Mouse (Mus musculus) ES-Bruce4 (cell line): ENCODE results near the gene Tmem129. TPM values are rescaled to one million over a fixed set of nuclear protein-coding genes. Genes with fewer than 3 reads are reported as not detected.

Experiments used
- H3K27ac ChIP-seq: 2 replicates; pipeline ENCODE4 v1.5.1; 2012; ENCODE audit warnings: low read length, inconsistent platforms; ENCODE audit not compliant: insufficient read depth
- H3K27me3 ChIP-seq: 2 replicates; pipeline ENCODE4 v1.6.1; 2012; ENCODE audit warnings: mild to moderate bottlenecking, low read length, inconsistent platforms; ENCODE audit not compliant: control insufficient read depth, poor library complexity, insufficient read depth, severe bottlenecking
- H3K36me3 ChIP-seq: 2 replicates; pipeline ENCODE4 v1.6.1; 2012; ENCODE audit warnings: inconsistent platforms, mild to moderate bottlenecking, low read length, moderate library complexity; ENCODE audit not compliant: control insufficient read depth, poor library complexity, insufficient read depth, severe bottlenecking
- H3K4me1 ChIP-seq: one replicate; pipeline ENCODE4 v1.8.1; 2011; ENCODE audit warnings: low read length; ENCODE audit not compliant: control insufficient read depth, insufficient read depth
- H3K4me3 ChIP-seq: 2 replicates; pipeline ENCODE4 v1.5.1; 2011; ENCODE audit warnings: low read depth, mild to moderate bottlenecking, low read length
- H3K9ac ChIP-seq: 2 replicates; pipeline ENCODE4 v1.6.1; 2012; ENCODE audit warnings: low read depth, mild to moderate bottlenecking, inconsistent platforms; ENCODE audit not compliant: poor library complexity, severe bottlenecking
- H3K9me3 ChIP-seq: replicated peaks from 2 replicates; pipeline ENCODE4 v1.6.1; 2012; ENCODE audit warnings: mild to moderate bottlenecking, low read length, inconsistent platforms; ENCODE audit not compliant: control insufficient read depth, poor library complexity, insufficient read depth, severe bottlenecking
- CTCF ChIP-seq: IDR thresholded peaks from one replicate; pipeline ENCODE4 v1.8.1; 2011; ENCODE audit warnings: low read depth, low read length
- EP300 ChIP-seq: IDR thresholded peaks from 2 replicates; pipeline ENCODE4 v1.6.1; 2011; ENCODE audit warnings: low read depth, low read length; ENCODE audit not compliant: insufficient read depth
- POLR2A ChIP-seq: IDR thresholded peaks from one replicate; pipeline ENCODE4 v1.8.1; 2011; ENCODE audit warnings: low read length; ENCODE audit not compliant: insufficient read depth
- polyA plus RNA-seq: library from polyadenylated mRNA; stranded (reverse); fragments of >200 nt; gene quantifications from 2 replicates; pipeline ENCODE4 v1.2.4, GENCODE M21; 2011; ENCODE audit warnings: low read depth; ENCODE audit not compliant: missing spikeins, insufficient read depth, insufficient read length

Gene Tmem129
- polyA plus RNA-seq, 1 experiment = 7.3 TPM

DNA sequence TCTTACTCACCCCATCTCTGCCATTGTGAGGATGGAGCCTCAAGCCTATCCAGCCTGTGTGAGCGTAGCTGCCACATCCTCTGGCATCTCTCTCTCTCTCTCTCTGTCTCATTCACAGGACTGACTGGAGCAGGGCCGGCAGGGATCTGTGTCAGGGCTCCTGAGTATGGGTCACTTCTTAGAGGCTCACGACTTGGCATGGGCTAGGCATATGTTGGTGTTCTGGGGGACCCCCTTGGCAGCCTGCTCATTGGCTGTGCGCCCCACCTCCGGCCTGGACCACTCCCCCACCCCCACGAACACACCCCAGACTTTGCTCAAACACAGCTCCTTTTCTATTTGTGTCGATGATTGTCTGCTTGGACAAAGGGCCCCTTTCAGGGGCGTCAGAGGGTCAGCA lies 45.8 kb upstream of the Tmem129 start:
- no peaks in the 10 kb centered on the region for H3K36me3 ChIP-seq
- no peak overlapping the region for H3K9ac ChIP-seq
- TF ChIP-seq EP300 (no peak), POLR2A (no peak), CTCF (no peak)
- H3K27me3 ChIP-seq = no peaks in the 10 kb centered on the region
- peaks cover 10% of the 10 kb centered on the region for H3K4me1 ChIP-seq
- no peaks in the 10 kb centered on the region for H3K9me3 ChIP-seq
- H3K27ac ChIP-seq = no peak overlapping the region
- H3K4me3 ChIP-seq = no peak overlapping the region

DNA sequence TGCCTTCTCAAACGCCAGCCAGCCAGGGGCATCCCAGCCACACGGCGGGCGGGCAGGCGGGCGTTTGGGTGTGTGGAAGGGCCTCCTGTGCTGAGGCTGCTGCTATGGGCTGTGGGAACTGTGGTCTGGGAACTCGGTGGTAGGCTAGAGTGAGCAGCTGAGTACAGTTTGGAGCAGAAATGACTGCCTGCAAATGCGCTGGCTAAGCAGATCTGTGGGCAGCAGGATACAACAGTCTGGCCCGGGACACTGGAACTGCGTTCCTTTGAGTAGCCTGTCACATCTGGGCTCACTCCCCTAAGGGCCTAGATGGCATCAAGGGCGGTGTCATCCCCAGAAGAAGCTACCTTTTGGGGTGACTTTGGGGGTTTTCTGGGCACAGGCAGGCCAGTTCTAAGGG lies 43.6 kb upstream of the Tmem129 start:
- no peak overlapping the region for H3K9ac ChIP-seq
- H3K36me3 ChIP-seq = no peaks in the 10 kb centered on the region
- TF ChIP-seq EP300 (no peak), POLR2A (no peak), CTCF (no peak)
- H3K27me3 ChIP-seq = no peaks in the 10 kb centered on the region
- H3K9me3 ChIP-seq = no peaks in the 10 kb centered on the region
- no peak overlapping the region for H3K27ac ChIP-seq
- peaks cover 10% of the 10 kb centered on the region for H3K4me1 ChIP-seq
- H3K4me3 ChIP-seq = peak overlapping the region; percentile 29; the same call in 1 of the 2 replicates

DNA sequence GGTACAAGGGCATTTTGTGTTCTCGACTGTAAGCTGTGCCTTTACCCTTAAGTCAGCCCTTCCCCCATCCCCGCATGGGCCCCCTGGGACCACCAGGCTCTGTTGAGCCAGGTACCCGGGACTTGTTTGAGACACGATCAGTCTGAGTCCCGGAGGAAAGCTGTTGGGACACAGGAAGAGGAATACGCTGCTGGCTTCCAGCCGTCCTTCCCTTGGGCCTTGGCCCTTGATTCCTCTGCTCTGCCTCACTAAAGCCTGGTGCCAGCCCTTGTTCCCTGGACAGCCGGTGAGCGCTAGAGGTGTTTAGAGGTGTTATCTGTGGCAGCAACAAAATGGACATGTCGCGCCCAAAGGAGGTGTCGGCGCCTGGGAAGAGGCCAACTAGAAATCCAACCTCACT lies 41.8 kb upstream of the Tmem129 start:
- H3K9ac ChIP-seq = no peak overlapping the region
- no peak overlapping the region for H3K27ac ChIP-seq
- H3K4me3 ChIP-seq = no peak overlapping the region
- H3K9me3 ChIP-seq = 0 out of 2 replicates have a peak, but pooled peaks cover 4% of the 10 kb centered on the region
- TF ChIP-seq CTCF (no peak), EP300 (no peak), POLR2A (no peak)
- H3K36me3 ChIP-seq = no peaks in the 10 kb centered on the region
- H3K4me1 ChIP-seq = peaks cover 6% of the 10 kb centered on the region
- no peaks in the 10 kb centered on the region for H3K27me3 ChIP-seq

DNA sequence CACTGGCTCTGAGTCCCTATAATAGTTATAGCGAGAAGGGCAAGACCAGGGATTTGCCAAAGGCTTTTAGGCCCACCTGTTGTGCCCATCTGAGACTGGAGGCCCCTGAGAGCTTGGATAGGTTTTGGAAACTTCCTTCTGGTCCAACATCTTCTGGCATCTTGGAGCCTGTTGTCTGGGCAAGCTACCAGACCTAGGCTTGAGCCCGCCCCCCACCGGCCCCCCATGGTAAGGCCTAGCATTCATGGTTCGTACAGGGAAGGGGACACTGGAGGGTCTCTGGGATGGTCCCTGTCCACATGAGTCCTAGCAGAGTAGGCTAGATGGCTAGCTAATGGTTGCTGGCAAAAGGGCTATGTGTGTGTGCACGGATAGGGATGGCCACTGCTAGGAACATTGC lies 40.5 kb upstream of the Tmem129 start:
- Histone ChIP-seq H3K4me3 (no peak overlapping the region), H3K9ac (no peak overlapping the region), H3K9me3 (0 out of 2 replicates have a peak, but pooled peaks cover 4% of the 10 kb centered on the region), H3K27ac (no peak overlapping the region), H3K36me3 (no peaks in the 10 kb centered on the region), H3K4me1 (peaks cover 3% of the 10 kb centered on the region), H3K27me3 (no peaks in the 10 kb centered on the region)
- TF ChIP-seq CTCF = no peak

GRCm38 (mm10) chr5:33697947-33698512 lies 39.8 kb upstream of the Tmem129 start:
- no peak for TF ChIP-seq EP300
- no peak for TF ChIP-seq POLR2A
- TF ChIP-seq CTCF = no peak
- Histone ChIP-seq H3K4me1 (peaks cover 3% of the 10 kb centered on the region), H3K27me3 (no peaks in the 10 kb centered on the region), H3K9ac (no peak overlapping the region), H3K27ac (no peak overlapping the region), H3K9me3 (0 out of 2 replicates have a peak, but pooled peaks cover 4% of the 10 kb centered on the region), H3K4me3 (no peak overlapping the region), H3K36me3 (no peaks in the 10 kb centered on the region)

- 0 out of 2 replicates have a peak, but pooled peaks cover 4% of the 10 kb centered on the region for H3K9me3 ChIP-seq
- H3K27me3 ChIP-seq = no peaks in the 10 kb centered on the region
- H3K9ac ChIP-seq = no peak overlapping the region
- no peak overlapping the region for H3K4me3 ChIP-seq
- H3K36me3 ChIP-seq = no peaks in the 10 kb centered on the region
- H3K4me1 ChIP-seq = peaks cover 3% of the 10 kb centered on the region
- no peak for TF ChIP-seq EP300
- TF ChIP-seq POLR2A = no peak
- TF ChIP-seq CTCF = no peak
- no peak overlapping the region for H3K27ac ChIP-seq
Observed at GRCm38 (mm10) chr5:33697534-33697933, 39.3 kb upstream of the Tmem129 start.
